Mouse (Mus musculus) embryonic fibroblast, embryonic 13.5 days (primary cell): ENCODE data around the gene Gm21983. TPM values are rescaled to one million over a fixed set of nuclear protein-coding genes. Genes with fewer than 3 reads are reported as not detected.

Experiments
- H3K27ac ChIP-seq: 2 replicates; pipeline ENCODE4 v1.5.1; 2012; ENCODE audit warnings: low read length, control low read depth, inconsistent platforms; ENCODE audit not compliant: insufficient read depth
- H3K4me1 ChIP-seq: 2 replicates; pipeline ENCODE4 v1.6.1; 2011; ENCODE audit warnings: low read length; ENCODE audit not compliant: control insufficient read depth, insufficient read depth
- H3K4me3 ChIP-seq: 2 replicates; pipeline ENCODE4 v1.5.1; 2011; ENCODE audit warnings: mild to moderate bottlenecking, control low read depth, low read length; ENCODE audit not compliant: insufficient read depth
- CTCF ChIP-seq: IDR thresholded peaks from 2 replicates; pipeline ENCODE4 v1.5.1; 2011; ENCODE audit warnings: mild to moderate bottlenecking, control low read depth, low read length, moderate library complexity, borderline replicate concordance; ENCODE audit not compliant: insufficient read depth
- POLR2A ChIP-seq: IDR thresholded peaks from 2 replicates; pipeline ENCODE4 v1.6.1; 2011; ENCODE audit warnings: low read depth, mild to moderate bottlenecking, control low read depth, low read length, moderate library complexity
- polyA plus RNA-seq: library from polyadenylated mRNA; stranded (reverse); fragments of >200 nt; gene quantifications from 2 replicates; pipeline ENCODE4 v1.2.4, GENCODE M21; 2011; ENCODE audit warnings: low read depth; ENCODE audit not compliant: missing spikeins, insufficient read length

The Gm21983 gene
- polyA plus RNA-seq, 1 experiment, result not detected

DNA sequence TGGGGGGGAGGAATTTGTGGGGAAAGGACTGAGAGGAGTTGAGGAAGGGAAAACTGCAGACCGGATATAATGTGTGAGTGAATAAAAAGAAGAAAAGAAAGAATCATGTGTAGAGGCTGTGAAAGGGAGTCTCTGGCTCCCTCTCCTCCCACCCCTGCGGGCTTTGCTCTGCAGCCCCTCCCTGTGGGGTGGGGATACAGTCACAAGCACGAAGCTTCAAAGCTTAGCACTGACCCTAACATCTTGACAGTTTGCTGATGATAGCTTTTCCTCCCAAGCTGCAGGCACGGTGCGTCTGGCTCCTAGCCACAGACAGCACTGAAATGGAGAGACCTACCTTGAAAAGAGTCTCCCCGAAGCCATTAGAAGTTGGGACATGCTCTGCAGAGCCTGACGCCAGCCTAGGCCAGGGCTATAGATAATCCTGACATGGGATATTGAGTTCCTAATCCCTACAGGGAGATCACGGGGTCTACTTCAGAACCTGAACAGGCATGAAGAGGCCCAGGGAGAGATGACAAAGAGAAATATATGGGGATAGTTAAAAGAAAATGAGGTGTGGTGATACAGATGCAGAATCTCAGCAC, 44.4 kb downstream of the Gm21983 start:
- TF ChIP-seq POLR2A (no peak), CTCF (no peak)
- Histone ChIP-seq H3K4me1 (no peaks in the 10 kb centered on the region), H3K27ac (no peak overlapping the region), H3K4me3 (no peak overlapping the region)

DNA sequence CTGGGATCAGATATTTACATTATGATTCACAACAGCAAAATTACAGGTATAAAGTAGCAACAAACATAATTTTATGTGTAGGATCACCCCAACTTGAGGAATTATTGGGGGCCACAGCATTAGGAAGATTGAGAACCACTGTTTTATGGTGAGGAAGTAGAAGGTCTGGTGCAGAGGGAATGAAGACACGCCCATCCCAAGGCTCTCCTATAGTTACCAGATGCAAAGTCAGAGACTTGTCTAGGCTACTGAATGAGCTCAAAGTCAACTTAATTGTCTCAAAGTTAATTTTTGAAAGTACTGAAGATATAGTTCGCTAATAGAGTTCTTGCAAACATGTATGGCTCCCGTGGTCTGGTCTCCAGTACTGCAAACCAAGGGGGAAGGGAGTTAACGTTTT, 47.1 kb downstream of the Gm21983 start:
- TF ChIP-seq CTCF (no peak), POLR2A (no peak)
- no peak overlapping the region for H3K27ac ChIP-seq
- H3K4me3 ChIP-seq, result no peak overlapping the region
- H3K4me1 ChIP-seq, result no peaks in the 10 kb centered on the region

DNA sequence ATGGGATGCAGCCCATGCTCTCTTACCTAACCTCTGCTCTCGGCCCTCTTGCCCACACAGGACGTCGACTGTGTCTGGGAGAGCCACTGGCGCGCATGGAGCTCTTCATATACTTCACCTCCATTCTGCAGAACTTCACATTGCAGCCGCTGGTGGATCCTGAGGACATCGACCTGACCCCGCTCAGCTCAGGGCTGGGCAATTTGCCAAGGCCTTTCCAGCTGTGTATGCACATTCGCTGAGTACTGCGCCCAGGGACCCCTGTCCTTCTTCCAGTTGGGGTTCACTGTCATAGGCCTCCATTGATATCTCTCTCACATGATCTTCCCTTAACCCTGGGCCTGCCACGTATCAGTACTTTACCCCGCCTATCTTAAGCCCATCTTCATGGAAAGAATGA, 47.7 kb downstream of the Gm21983 start:
- no peak overlapping the region for H3K27ac ChIP-seq
- TF ChIP-seq CTCF, result no peak
- TF ChIP-seq POLR2A, result no peak
- no peaks in the 10 kb centered on the region for H3K4me1 ChIP-seq
- no peak overlapping the region for H3K4me3 ChIP-seq

DNA sequence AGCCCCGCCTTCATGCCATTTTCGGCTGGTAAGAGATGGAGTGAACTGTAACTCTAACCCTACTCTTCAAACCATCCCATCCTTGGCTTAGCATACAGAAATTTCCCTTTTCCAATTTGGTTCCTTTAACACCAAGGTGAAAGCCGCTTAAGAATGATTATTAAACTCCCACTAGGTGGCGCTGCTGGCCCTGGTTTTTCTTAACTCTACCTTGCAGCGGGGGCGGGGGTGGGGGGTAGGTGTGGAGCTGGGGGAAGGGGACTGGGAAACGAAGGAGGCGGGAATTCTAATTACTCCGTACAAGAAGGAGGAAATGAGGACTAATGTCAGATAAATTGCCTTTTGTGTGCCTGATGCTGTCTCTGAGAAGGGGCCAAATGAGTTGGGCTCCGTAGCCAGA, 48.3 kb downstream of the Gm21983 start:
- Histone ChIP-seq H3K4me1 (no peaks in the 10 kb centered on the region), H3K4me3 (no peak overlapping the region), H3K27ac (no peak overlapping the region)
- TF ChIP-seq CTCF (no peak), POLR2A (no peak)

DNA sequence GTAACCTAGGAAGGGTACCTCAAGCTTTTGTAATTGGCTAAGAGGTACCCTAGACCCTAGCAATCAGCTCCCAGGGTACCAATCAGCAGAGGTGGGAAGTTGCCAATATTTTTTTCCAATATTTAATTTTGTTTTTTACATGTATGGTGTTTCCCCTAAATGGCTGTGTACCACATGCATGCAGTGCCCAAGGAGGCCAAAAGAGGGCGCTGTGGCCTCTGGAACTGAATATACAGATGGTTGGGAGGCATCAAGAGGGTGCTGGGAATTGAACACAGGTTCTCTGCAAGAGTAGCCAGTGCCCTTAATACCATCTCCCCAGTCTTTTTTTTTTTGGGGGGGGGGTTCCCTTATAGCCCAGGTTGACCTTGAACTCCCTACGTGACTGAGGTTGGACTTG, 49.5 kb downstream of the Gm21983 start:
- Histone ChIP-seq H3K4me3 (no peak overlapping the region), H3K4me1 (no peaks in the 10 kb centered on the region), H3K27ac (no peak overlapping the region)
- TF ChIP-seq CTCF (no peak), POLR2A (no peak)

DNA sequence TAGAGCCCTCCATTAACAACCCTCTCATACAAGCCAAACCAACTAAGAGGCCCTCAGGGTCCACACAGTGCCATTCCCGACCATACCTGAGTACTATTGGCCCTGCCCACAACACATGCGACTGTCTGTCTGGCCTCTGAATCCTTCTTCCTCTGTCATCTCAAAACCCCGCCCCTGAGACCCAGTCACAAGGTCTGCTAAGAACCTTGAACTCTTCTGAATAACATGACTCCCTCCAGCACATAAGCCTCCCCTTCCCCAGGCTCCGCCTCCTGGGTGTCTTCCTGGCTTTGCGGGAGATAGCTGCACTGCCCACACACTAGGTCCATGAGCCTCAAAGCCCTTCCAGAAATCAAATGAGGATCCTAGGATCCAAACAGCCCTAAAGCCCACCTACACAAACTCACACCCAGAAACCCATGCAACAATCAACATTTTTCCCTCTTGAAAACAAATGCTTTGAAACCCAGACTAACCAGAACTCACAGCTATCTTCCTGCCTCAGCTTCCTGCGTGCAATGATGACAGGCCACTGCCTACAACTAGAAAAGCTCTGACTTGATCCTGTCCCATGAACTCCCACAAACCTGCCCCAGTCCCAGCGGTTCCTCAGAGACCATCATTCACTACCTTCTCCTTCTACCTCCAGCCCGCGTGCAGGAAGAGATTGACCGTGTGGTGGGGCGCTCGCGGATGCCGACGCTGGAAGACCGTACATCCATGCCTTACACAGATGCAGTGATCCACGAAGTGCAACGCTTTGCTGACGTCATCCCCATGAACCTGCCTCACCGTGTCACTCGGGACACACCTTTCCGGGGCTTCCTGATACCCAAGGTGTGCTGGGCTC, 50.1 kb downstream of the Gm21983 start:
- no peak overlapping the region for H3K4me3 ChIP-seq
- no peak overlapping the region for H3K27ac ChIP-seq
- no peak for TF ChIP-seq POLR2A
- no peak for TF ChIP-seq CTCF
- H3K4me1 ChIP-seq, result no peaks in the 10 kb centered on the region

DNA sequence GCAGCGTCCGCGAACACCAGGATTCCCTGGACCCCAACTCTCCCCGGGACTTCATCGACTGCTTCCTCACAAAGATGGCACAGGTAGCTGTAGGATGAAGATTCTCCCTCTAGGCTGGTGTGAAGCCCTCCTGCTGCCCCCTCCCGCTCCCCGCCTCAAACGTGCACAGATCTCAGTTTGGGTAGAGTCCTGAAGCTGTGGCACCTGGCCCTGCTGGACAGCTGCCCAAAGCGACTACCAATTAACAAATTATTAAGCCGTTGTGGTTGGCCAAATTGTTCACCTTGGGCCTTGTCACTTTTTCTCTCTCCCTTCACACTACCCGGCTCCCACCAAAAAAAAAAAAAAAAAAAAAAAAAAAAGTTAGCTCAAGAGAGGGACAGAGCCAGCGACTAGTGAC, 51.1 kb downstream of the Gm21983 start:
- TF ChIP-seq POLR2A (no peak), CTCF (no peak)
- H3K4me1 ChIP-seq, result no peaks in the 10 kb centered on the region
- H3K4me3 ChIP-seq, result no peak overlapping the region
- H3K27ac ChIP-seq, result no peak overlapping the region

DNA sequence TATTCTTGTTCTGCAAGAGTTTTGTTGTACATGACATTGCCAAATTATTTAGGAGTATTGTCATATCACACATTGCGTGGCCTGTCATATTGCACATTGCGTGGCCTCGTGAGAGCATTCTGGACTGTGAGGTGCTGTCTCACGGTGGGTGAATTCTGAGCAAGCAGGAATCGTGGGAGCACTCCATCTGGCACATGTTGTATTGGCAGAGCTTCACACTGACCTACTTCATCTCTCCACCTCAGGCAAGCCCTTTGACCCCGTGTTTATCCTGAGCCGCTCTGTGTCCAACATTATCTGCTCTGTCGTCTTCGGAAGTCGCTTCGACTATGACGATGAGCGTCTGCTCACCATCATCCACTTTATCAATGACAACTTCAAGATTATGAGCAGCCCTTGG, 51.9 kb downstream of the Gm21983 start:
- Histone ChIP-seq H3K27ac (no peak overlapping the region), H3K4me3 (no peak overlapping the region), H3K4me1 (no peaks in the 10 kb centered on the region)
- TF ChIP-seq CTCF, result no peak
- no peak for TF ChIP-seq POLR2A

DNA sequence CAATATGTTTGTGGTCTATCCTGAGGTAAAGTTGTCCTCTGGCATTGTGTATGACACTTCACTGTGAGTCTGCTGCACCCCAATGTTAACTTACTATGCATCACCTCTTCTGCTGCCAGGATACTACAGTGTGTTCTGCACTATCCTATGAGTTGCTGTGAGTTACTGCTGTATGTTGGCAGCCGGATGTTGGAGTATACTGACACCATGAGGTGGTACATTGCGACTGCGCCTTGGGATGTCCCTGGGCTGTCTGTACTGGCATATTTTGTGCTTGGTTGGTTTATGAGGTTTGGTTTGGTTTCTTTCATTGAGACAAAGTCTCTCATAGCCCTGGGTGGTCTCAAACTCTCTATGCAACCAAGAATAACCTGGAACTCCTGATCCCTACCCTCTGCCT, 52.7 kb downstream of the Gm21983 start:
- no peak for TF ChIP-seq POLR2A
- TF ChIP-seq CTCF, result peak; percentile 73; the same call in 1 of the 2 replicates

DNA sequence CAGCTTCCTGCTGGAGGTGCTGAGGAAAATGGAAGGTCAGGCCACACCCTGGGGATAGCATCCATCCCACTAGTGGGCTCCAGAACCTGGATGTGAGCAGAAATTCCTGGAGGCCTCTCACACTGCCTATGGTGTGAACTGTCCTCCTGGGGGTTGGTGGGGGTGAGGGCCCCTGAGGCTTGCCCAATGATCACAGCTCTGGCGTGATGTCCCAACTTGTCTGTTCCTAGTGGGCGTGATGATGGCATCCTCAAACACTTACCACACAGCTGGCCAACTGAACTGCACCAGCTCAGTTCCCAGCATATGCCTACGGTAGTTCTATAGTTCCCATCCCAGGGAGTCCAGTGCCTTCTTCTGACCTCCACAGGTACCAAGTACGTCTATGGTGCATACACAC, 55.9 kb downstream of the Gm21983 start:
- no peaks in the 10 kb centered on the region for H3K4me1 ChIP-seq
- H3K27ac ChIP-seq, result no peak overlapping the region
- H3K4me3 ChIP-seq, result no peak overlapping the region
- no peak for TF ChIP-seq POLR2A
- TF ChIP-seq CTCF, result no peak

More for the DNA sequence above, 52.7 kb downstream of the Gm21983 start:
- no peak overlapping the region for H3K27ac ChIP-seq
- H3K4me3 ChIP-seq, result no peak overlapping the region
- no peaks in the 10 kb centered on the region for H3K4me1 ChIP-seq
